Comparison of ENCODE assay signal across 7 mouse cellular contexts in genomic region chr10:127661291-127661914, GRCm38 (mm10). TPM values are rescaled to one million over a fixed set of nuclear protein-coding genes. Genes with fewer than 3 reads are reported as not detected.
DNase-seq lines count a peak whose midpoint lies in the region; ATAC-seq and TF ChIP-seq lines count a peak whose summit lies in the region.

No protein-coding gene starts in this region.

- H3K4me2 ChIP-seq in forebrain, embryonic 15.5 days (replicated peaks) = peak overlapping the region; percentile 31; the same call in 1 of the 2 replicates

- no peak for TF ChIP-seq POLR2A in testis, adult 2 months (IDR thresholded peaks at IDR 0.05; ENCODE audit: control insufficient read depth, low read depth, low read length)

- H3K4me1 ChIP-seq in testis, adult 2 months (ENCODE audit: control insufficient read depth, insufficient read depth, low read length) = peaks cover 21% of the 10 kb centered on the region
- peaks cover 34% of the 10 kb centered on the region for H3K4me1 ChIP-seq in forebrain, embryonic 15.5 days

- H3K27me3 ChIP-seq in testis, adult 2 months (ENCODE audit: control insufficient read depth, insufficient read depth, low read length) = no peaks in the 10 kb centered on the region
- peaks cover 48% of the 10 kb centered on the region for H3K27me3 ChIP-seq in forebrain, embryonic 15.5 days

- DNase-seq in testis, postnatal 14 days (ENCODE audit: low spot score) = no peak
- DNase-seq in kidney, adult 9 months = peak; percentile 76
- peak; percentile 42 to 59 for DNase-seq in lung, postnatal 4 days
- DNase-seq in frontal cortex, postnatal 25 days (ENCODE audit: low spot score in 2 of 2) = no peak
- DNase-seq in layer of hippocampus, adult 8-10 months (ENCODE audit: low spot score in 2 of 2) = no peak

- H3K27ac ChIP-seq in testis, adult 2 months (ENCODE audit: control insufficient read depth, insufficient read depth, low read depth, low read length) = peak overlapping the region; percentile 32; the same call in 1 of the 2 replicates
- no peak overlapping the region for H3K27ac ChIP-seq in forebrain, embryonic 15.5 days (replicated peaks)

- H3K9me3 ChIP-seq in forebrain, embryonic 15.5 days = no peaks in the 10 kb centered on the region

- ATAC-seq in forebrain, embryonic 15.5 days (replicated peaks) = no peak

- WGBS in forebrain, embryonic 15.5 days = 25% methylated on average over 14 of the region's 14 CpGs

- 0 out of 2 replicates have a peak overlapping the region, but pooled peaks have one; percentile 19 for H3K9ac ChIP-seq in forebrain, embryonic 15.5 days (replicated peaks)

- H3K36me3 ChIP-seq in testis, adult 2 months (ENCODE audit: control insufficient read depth, insufficient read depth, low read length) = no peaks in the 10 kb centered on the region
- H3K36me3 ChIP-seq in forebrain, embryonic 15.5 days = no peaks in the 10 kb centered on the region

- TF ChIP-seq CTCF in testis, adult 2 months (IDR thresholded peaks at IDR 0.05; ENCODE audit: control insufficient read depth, insufficient read depth, insufficient replicate concordance, low read depth, low read length) = no peak

- no peak overlapping the region for H3K4me3 ChIP-seq in testis, adult 2 months (ENCODE audit: control insufficient read depth, low read depth, low read length)
- H3K4me3 ChIP-seq in forebrain, embryonic 15.5 days = no peak overlapping the region

RNA-seq across cellular contexts. Expression of gene Nemp1, which starts 5.3 kb away (rescaled TPM):
- 46.8 and 58.1 TPM in 2 replicates for polyA plus RNA-seq in testis, adult 2 months (2012; rRNA removed)
- polyA plus RNA-seq in forebrain, embryonic 15.5 days (2015; fragmentation: Nextera tagmentation; extraction: Ambion mirVana) = 4.8 and 5.8 TPM in 2 replicates
- 1 to 10 TPM; 5.8 to 8.1 (median 7.6) TPM for total RNA-seq in layer of hippocampus, adult 8-10 months (2022)

RNA-seq across cellular contexts. Expression of gene Nab2, which starts 7.0 kb away (rescaled TPM):
- 24.6 and 26.2 TPM in 2 replicates for polyA plus RNA-seq in testis, adult 2 months (2012; rRNA removed)
- 2.9 and 3.9 TPM in 2 replicates for polyA plus RNA-seq in forebrain, embryonic 15.5 days (2015; fragmentation: Nextera tagmentation; extraction: Ambion mirVana)
- 10 to 100 TPM; 45.3 to 51.6 (median 49.0) TPM for total RNA-seq in layer of hippocampus, adult 8-10 months (2022)

RNA-seq across cellular contexts. Expression of gene Stat6, which starts 18.6 kb away (rescaled TPM):
- polyA plus RNA-seq in testis, adult 2 months (2012; rRNA removed) = 3.9 and 5.9 TPM in 2 replicates
- polyA plus RNA-seq in forebrain, embryonic 15.5 days (2015; fragmentation: Nextera tagmentation; extraction: Ambion mirVana) = 3.4 and 3.7 TPM in 2 replicates
- 10 to 100 TPM in 3 of 4 experiments, 1 to 10 TPM in 1; 10.0 to 13.6 (median 11.3) TPM for total RNA-seq in layer of hippocampus, adult 8-10 months (2022)

RNA-seq across cellular contexts. Expression of gene Lrp1, which starts 40.5 kb away (rescaled TPM):
- 20.8 and 25.9 TPM in 2 replicates for polyA plus RNA-seq in testis, adult 2 months (2012; rRNA removed)
- 93.1 and 95.7 TPM in 2 replicates for polyA plus RNA-seq in forebrain, embryonic 15.5 days (2015; fragmentation: Nextera tagmentation; extraction: Ambion mirVana)
- total RNA-seq in layer of hippocampus, adult 8-10 months (2022) = 100 to 1,000 TPM; 293 to 333 (median 304) TPM

RNA-seq across cellular contexts. Expression of gene Myo1a, which starts 43.6 kb away (rescaled TPM):
- polyA plus RNA-seq in testis, adult 2 months (2012; rRNA removed) = 18.5 and 19.1 TPM in 2 replicates
- polyA plus RNA-seq in forebrain, embryonic 15.5 days (2015; fragmentation: Nextera tagmentation; extraction: Ambion mirVana) = 0.87 and 1.1 TPM in 2 replicates
- total RNA-seq in layer of hippocampus, adult 8-10 months (2022) = 1 to 10 TPM in 2 of 4 experiments, under 1 TPM in 2; 0.56 to 1.7 (median 0.86) TPM

Comparison
In these comparisons a context has a peak if more than half of its experiments do, and no peak if none do; other contexts are left out.
1. DNase-seq: peak in kidney, adult 9 months (single experiment) and lung, postnatal 4 days (2 of 2); none in testis, postnatal 14 days (single experiment), frontal cortex, postnatal 25 days (0 of 2) and layer of hippocampus, adult 8-10 months (0 of 2).